Mouse (Mus musculus): ENCODE measurements at regions not wholly inside any gene's neighbourhood (a gene's known extent, or its start where the extent isn't known, plus 50 kb on each side); places are given as distances from the start of the nearest gene placed in this dataset.

DNA sequence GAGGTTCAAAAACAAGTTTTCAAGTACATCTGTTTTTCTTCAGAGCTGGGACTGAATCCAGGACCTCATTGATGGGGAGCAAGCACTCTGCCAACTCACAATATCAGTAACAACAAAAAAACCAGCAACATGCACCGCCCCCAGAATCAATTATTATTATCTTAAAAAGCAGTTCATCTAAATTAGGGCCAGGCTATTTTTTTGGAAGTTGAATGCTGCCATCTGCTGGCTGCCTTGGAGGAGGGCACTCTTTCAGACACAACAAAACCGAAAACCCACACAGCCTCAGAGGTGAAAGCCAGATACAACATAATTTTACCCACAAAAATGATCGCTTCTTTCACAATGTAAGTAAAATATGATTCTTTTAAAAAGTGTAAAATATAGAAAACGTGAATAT is 62.7 kb upstream of the Cldn34b3 start:
- H3K9ac ChIP-seq (replicated peaks) = no peak overlapping the region
- H3K4me2 ChIP-seq = no peak overlapping the region
- H3K27me3 ChIP-seq = no peaks in the 10 kb centered on the region
- no peaks in the 10 kb centered on the region for H3K36me3 ChIP-seq
- no peak overlapping the region for H3K4me3 ChIP-seq (replicated peaks)
- no peaks in the 10 kb centered on the region for H3K9me3 ChIP-seq
- WGBS = 22% methylated on average over 4 of the region's 4 CpGs
- H3K27ac ChIP-seq = no peak overlapping the region
- H3K4me1 ChIP-seq (replicated peaks) = no peaks in the 10 kb centered on the region
- no peak for ATAC-seq (ENCODE audit: insufficient number of reproducible peaks, insufficient read depth, low FRiP score, low TSS enrichment, low read depth)

Data from limb, embryonic 12.5 days (tissue).